Mouse (Mus musculus) spleen, postnatal 14 days (tissue): ENCODE results near the gene Rnf4.
A peak's percentile ranks its signal among the peaks of the same experiment; 100 is the strongest.

Experiments
- DNase-seq, 2 experiments: peaks; one replicate each; pipeline ENCODE4 v3.0.0; 2021 to 2022; ENCODE audit warnings: low spot score in 2 of 2

The Rnf4 gene

GRCm38 (mm10) chr5:34336775-34337450 lies 824 bp downstream of the Rnf4 start:
- DNase-seq, result peak; percentile 43 to 54

- no peak for DNase-seq
Measured at GRCm38 (mm10) chr5:34340246-34340645, 4.2 kb downstream of the Rnf4 start.

GRCm38 (mm10) chr5:34352084-34352631 lies 16.1 kb downstream of the Rnf4 start:
- DNase-seq, result no peak

GRCm38 (mm10) chr5:34360261-34360660 lies 24.2 kb downstream of the Rnf4 start:
- DNase-seq, result no peak

GRCm38 (mm10) chr5:34363115-34363514 lies 27.0 kb downstream of the Rnf4 start:
- DNase-seq, result no peak

- no peak for DNase-seq
Measured at GRCm38 (mm10) chr5:34368551-34369290, 32.6 kb downstream of the Rnf4 start.

- peak; percentile 96 to 98 for DNase-seq
Measured at GRCm38 (mm10) chr5:34369341-34370021, 33.4 kb downstream of the Rnf4 start, which contains the start of gene Fam193a. Fam193a (plus strand) TSS chr5:34369933.

GRCm38 (mm10) chr5:34370022-34370823 lies 34.1 kb downstream of the Rnf4 start:
- DNase-seq, result peak; percentile 8 to 38

DNA sequence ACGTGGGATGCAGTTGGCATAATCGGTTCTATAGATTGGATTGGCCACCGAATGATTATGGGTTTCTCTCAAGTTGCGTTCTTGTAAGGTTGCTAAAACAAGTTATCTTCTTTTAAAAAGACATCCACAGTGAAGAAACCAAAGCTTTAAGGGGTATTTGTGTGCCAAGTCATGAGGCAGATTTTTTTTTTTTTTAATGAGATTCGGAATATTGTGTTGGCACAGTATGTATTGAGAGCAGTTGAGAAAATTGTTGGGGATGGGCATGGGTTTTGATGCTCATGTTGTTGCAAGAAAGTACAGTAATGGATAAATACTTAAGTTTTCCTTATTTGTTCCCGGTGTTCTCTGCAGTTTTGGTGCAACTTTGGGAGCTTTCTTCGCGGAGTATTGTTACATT lies 34.8 kb downstream of the Rnf4 start:
- DNase-seq, result no peak

- DNase-seq, result no peak
Measured at GRCm38 (mm10) chr5:34372141-34372540, 36.1 kb downstream of the Rnf4 start.

- DNase-seq, result no peak
Measured at GRCm38 (mm10) chr5:34372541-34372940, 36.5 kb downstream of the Rnf4 start.

GRCm38 (mm10) chr5:34378787-34379186 lies 42.7 kb downstream of the Rnf4 start:
- no peak for DNase-seq

- no peak for DNase-seq
Measured at GRCm38 (mm10) chr5:34381700-34382099, 45.6 kb downstream of the Rnf4 start.

GRCm38 (mm10) chr5:34385616-34386015 lies 49.5 kb downstream of the Rnf4 start:
- no peak for DNase-seq

DNA sequence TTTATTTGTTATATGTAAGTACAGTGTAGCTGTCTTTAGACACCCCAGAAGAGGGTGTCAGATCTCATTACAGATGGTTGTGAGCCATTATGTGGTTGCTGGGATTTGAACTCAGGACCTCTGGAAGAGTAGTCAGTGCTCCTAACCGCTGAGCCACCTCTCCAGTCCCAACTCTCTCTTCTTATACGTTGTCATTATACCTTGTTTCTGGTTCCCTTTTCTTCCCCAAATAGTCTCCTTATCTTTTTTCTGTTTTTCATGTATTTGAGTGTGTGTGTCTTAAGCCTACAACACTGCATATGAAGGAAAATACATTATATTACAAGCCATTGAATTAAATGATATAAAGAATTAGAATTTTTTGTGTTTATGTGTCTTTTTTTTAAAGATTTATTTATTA lies 50.7 kb downstream of the Rnf4 start:
- DNase-seq, result no peak

GRCm38 (mm10) chr5:34393251-34393650 lies 57.2 kb downstream of the Rnf4 start:
- DNase-seq, result no peak

DNA sequence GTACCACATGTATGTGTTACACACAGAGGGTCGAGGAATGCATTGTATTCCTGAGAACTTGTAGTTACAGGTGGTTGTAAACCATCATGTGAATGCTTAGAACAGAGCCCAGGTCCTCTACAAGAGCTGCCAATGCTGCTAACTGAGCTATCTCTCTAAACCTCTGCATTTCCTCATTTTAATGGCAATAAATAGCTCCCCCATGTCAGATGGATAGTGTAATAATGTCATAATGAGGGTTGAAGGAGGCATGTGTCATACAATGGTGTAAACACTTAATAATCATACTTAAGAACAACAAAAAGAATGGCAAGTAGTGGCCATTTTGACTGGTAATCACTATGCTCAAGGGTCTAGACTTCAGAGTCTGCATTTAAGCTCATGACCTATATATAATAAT lies 59.3 kb downstream of the Rnf4 start:
- no peak for DNase-seq

GRCm38 (mm10) chr5:34395850-34396540 lies 59.9 kb downstream of the Rnf4 start:
- no peak for DNase-seq

DNA sequence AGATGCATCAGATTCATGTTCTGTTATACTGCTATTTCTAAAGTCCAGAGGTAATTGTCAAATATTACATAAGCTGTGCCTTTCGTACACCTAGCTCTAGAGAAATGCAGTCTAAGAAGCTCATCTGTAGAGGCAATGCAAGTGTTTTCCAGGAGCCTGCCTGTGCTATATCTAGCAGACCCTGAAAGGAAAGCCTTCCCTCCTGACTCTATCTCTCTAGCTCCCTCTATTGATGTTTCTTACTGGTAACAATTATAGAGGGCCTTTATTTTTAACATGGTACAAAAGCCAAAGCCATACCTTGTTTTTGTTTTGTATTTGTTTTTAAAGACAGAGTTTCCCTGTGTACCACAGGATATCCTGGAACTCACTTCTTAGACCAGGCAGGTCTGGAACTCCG lies 61.8 kb downstream of the Rnf4 start:
- no peak for DNase-seq

- DNase-seq, result no peak
Measured at GRCm38 (mm10) chr5:34398326-34398725, 62.2 kb downstream of the Rnf4 start.
